8 mouse cellular contexts compared by ENCODE assay signal in the genomic region with DNA sequence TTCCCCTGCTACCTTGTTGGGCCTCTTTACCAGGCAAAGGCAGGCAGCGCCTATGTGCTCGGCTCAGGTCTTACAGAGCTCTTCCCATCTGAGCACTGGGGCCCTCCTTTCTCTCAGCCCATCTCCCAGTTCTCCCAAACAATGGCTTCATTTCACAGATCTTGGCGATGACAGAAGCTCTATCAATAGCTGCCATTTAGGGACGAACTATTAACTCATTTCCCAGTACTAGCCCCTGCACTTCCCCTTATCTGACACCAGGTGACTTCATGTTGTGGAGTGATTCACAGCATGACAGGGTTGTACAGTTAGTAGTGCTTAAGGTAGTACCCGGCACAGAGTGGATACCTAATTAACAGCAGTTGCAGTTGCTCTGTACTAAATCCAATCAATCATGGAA. TPM values are rescaled to one million over a fixed set of nuclear protein-coding genes. Genes with fewer than 3 reads are reported as not detected.
DNase-seq lines count a peak whose midpoint lies in the region; ATAC-seq and TF ChIP-seq lines count a peak whose summit lies in the region.

TSS of gene Tmem88b (minus strand) at position 56 of the 400 bp plus-strand sequence.

- peaks cover 6% of the 10 kb centered on the region for H3K4me1 ChIP-seq in heart, adult 2 months (ENCODE audit: control insufficient read depth, insufficient read depth, low read length)
- H3K4me1 ChIP-seq in CH12.LX (ENCODE audit: control insufficient read depth in 1 of 2, insufficient read depth in 2 of 2) = peaks cover 2 to 18% of the 10 kb centered on the region in 2 experiments; a peak in 3 of 4 replicates
- peaks cover 15% of the 10 kb centered on the region for H3K4me1 ChIP-seq in forebrain, embryonic 13.5 days
- H3K4me1 ChIP-seq in liver, embryonic 11.5 days (replicated peaks; ENCODE audit: control insufficient read depth, insufficient read depth, low read length) = peaks cover 10% of the 10 kb centered on the region; the same call in 1 of the 2 replicates

- TF ChIP-seq EP300 in heart, adult 2 months (IDR thresholded peaks at IDR 0.05; ENCODE audit: insufficient read depth, low read depth, low read length) = no peak
- no peak for TF ChIP-seq EP300 in CH12.LX (IDR thresholded peaks at IDR 0.05; ENCODE audit: low read length)

- in situ Hi-C loops in CH12.LX (cut with MboI; ENCODE audit: low pct_ligation_motif_present, low pct_unique_long_range_greater_than_20kb, low sequenced_read_pairs) = no loop called here

- intact Hi-C loops in heart, adult 2 months (cut with DNase I) = loop anchor here (2.0 kb wide), 1 partner anchor 17 kb away; the partner anchor contains the start of gene Mrpl20
- intact Hi-C loops in heart, postnatal 14 days (cut with DNase I) = no loop called here

- H3K36me3 ChIP-seq in heart, adult 2 months (ENCODE audit: control insufficient read depth, insufficient read depth, low read length) = no peaks in the 10 kb centered on the region
- H3K36me3 ChIP-seq in CH12.LX (replicated peaks in 1 of 2; ENCODE audit: control insufficient read depth in 1 of 2, insufficient read depth in 1 of 2, low read length in 1 of 2) = no peaks in the 10 kb centered on the region
- H3K36me3 ChIP-seq in forebrain, embryonic 13.5 days (ENCODE audit: poor library complexity, severe bottlenecking) = no peaks in the 10 kb centered on the region
- no peaks in the 10 kb centered on the region for H3K36me3 ChIP-seq in liver, embryonic 11.5 days (ENCODE audit: control insufficient read depth, insufficient read depth, low read length)

- H3K27ac ChIP-seq in heart, adult 2 months = no peak within 1 kb of the TSS; the same call in 1 of the 2 replicates
- H3K27ac ChIP-seq in CH12.LX (ENCODE audit: insufficient read depth, low read depth) = no peak within 1 kb of the TSS
- H3K27ac ChIP-seq in forebrain, embryonic 13.5 days = no peak within 1 kb of the TSS
- H3K27ac ChIP-seq in liver, embryonic 11.5 days (ENCODE audit: low read depth, low read length) = no peak within 1 kb of the TSS

- no peak for TF ChIP-seq RAD21 in CH12.LX (IDR thresholded peaks at IDR 0.05; ENCODE audit: low read depth, low read length)

- H3K4me3 ChIP-seq in heart, adult 2 months = peak within 1 kb of the TSS; percentile 60
- no peak within 1 kb of the TSS for H3K4me3 ChIP-seq in CH12.LX (replicated peaks in 1 of 3; ENCODE audit: low read depth in 2 of 3, low read length in 2 of 3, poor library complexity in 1 of 3)
- peak within 1 kb of the TSS; percentile 65 for H3K4me3 ChIP-seq in forebrain, embryonic 13.5 days
- H3K4me3 ChIP-seq in liver, embryonic 11.5 days (ENCODE audit: low read depth, low read length) = peak within 1 kb of the TSS; percentile 65

- H3K9ac ChIP-seq in heart, adult 2 months (ENCODE audit: low read depth, low read length) = no peak within 1 kb of the TSS; the same call in 1 of the 2 replicates
- H3K9ac ChIP-seq in CH12.LX (ENCODE audit: insufficient read depth, low read depth) = no peak within 1 kb of the TSS
- H3K9ac ChIP-seq in forebrain, embryonic 13.5 days = peak within 1 kb of the TSS; percentile 84; the same call in 1 of the 2 replicates
- H3K9ac ChIP-seq in liver, embryonic 11.5 days (ENCODE audit: low read depth, low read length) = peak within 1 kb of the TSS; percentile 80

- DNase-seq in heart, adult 2 months = no peak
- no peak for DNase-seq in heart, postnatal 14 days
- no peak for DNase-seq in CH12.LX (ENCODE audit: extremely low read depth)
- DNase-seq in liver, embryonic 11.5 days (ENCODE audit: low spot score) = no peak
- no peak for DNase-seq in retina, postnatal 1 day
- no peak for DNase-seq in spleen, postnatal 14 days (ENCODE audit: low spot score in 2 of 2)
- DNase-seq in right cerebral cortex, postnatal 36 days (ENCODE audit: low spot score in 2 of 2) = no peak

- peak; percentile 28 for TF ChIP-seq CTCF in heart, adult 2 months (IDR thresholded peaks at IDR 0.05)
- peak in 1 of 2 experiments; percentile 26; a peak in 3 of 4 replicates for TF ChIP-seq CTCF in CH12.LX (conservative IDR thresholded peaks at IDR 0.05 in 1 of 2, IDR thresholded peaks at IDR 0.05 in 1 of 2; ENCODE audit: low read depth in 2 of 2, low read length in 2 of 2)

- no peaks in the 10 kb centered on the region for H3K9me3 ChIP-seq in CH12.LX (replicated peaks; ENCODE audit: low read length)
- no peaks in the 10 kb centered on the region for H3K9me3 ChIP-seq in forebrain, embryonic 13.5 days (replicated peaks)
- H3K9me3 ChIP-seq in liver, embryonic 11.5 days (ENCODE audit: control insufficient read depth, low read length) = no peaks in the 10 kb centered on the region

- H3K79me2 ChIP-seq in heart, adult 2 months (replicated peaks; ENCODE audit: control insufficient read depth, insufficient read depth, low read length) = no peaks in the 10 kb centered on the region
- no peaks in the 10 kb centered on the region for H3K79me2 ChIP-seq in CH12.LX (replicated peaks; ENCODE audit: control insufficient read depth, extremely low read depth, insufficient read depth, poor library complexity, severe bottlenecking)

- WGBS in heart, adult 2 months = 47% methylated on average over 5 of the region's 5 CpGs
- WGBS in forebrain, embryonic 13.5 days = 64% methylated on average over 5 of the region's 5 CpGs
- 68% methylated on average over 5 of the region's 5 CpGs for WGBS in liver, embryonic 11.5 days

- H3K4me2 ChIP-seq in CH12.LX (ENCODE audit: insufficient read depth, low read depth, poor library complexity, severe bottlenecking) = peak within 1 kb of the TSS; percentile 89; the same call in 1 of the 2 replicates
- H3K4me2 ChIP-seq in forebrain, embryonic 13.5 days = peak within 1 kb of the TSS; percentile 80
- peak within 1 kb of the TSS; percentile 90 for H3K4me2 ChIP-seq in liver, embryonic 11.5 days

- no peak for ATAC-seq in forebrain, embryonic 13.5 days
- ATAC-seq in liver, embryonic 11.5 days (replicated peaks; ENCODE audit: low FRiP score) = no peak

- no peaks in the 10 kb centered on the region for H3K27me3 ChIP-seq in heart, adult 2 months (ENCODE audit: control insufficient read depth, insufficient read depth, low read length)
- H3K27me3 ChIP-seq in CH12.LX (replicated peaks) = peaks cover 27% of the 10 kb centered on the region
- H3K27me3 ChIP-seq in forebrain, embryonic 13.5 days = no peaks in the 10 kb centered on the region
- H3K27me3 ChIP-seq in liver, embryonic 11.5 days (replicated peaks; ENCODE audit: control insufficient read depth, insufficient read depth, low read length) = no peaks in the 10 kb centered on the region; the same call in 1 of the 2 replicates

- dilution Hi-C loops in CH12.LX (cut with MboI; ENCODE audit: extremely low pct_ligation_motif_present, extremely low pct_unique_long_range_greater_than_20kb, low sequenced_read_pairs) = no loop called here

- no peak for TF ChIP-seq POLR2A in heart, adult 2 months (IDR thresholded peaks at IDR 0.05; ENCODE audit: insufficient read depth, low read depth, low read length)
- no peak for TF ChIP-seq POLR2A in CH12.LX (IDR thresholded peaks at IDR 0.05; ENCODE audit: low read depth, low read length)

TF ChIP-seq in CH12.LX, 34 proteins besides CTCF, POLR2A, EP300 and RAD21:
- TF ChIP-seq ETS1 (conservative IDR thresholded peaks at IDR 0.05; ENCODE audit: low read depth, low read length) (no peak), MYC (IDR thresholded peaks at IDR 0.05; ENCODE audit: low read depth, low read length) (no peak), USF2 (conservative IDR thresholded peaks at IDR 0.05; ENCODE audit: low read depth, low read length) (no peak), RCOR1 (conservative IDR thresholded peaks at IDR 0.05; ENCODE audit: low read depth, low read length) (no peak)

RNA-seq across cellular contexts. Expression of gene Tmem88b, which starts in this region (rescaled TPM):
- total RNA-seq in heart, adult 2 months (2021) = 1 to 10 TPM in 1 of 2 experiments, under 1 TPM in 1; 0.84 to 1.1 TPM
- 0.96 and 2.0 TPM in 2 replicates for polyA plus RNA-seq in heart, adult 2 months (2012; rRNA removed)
- total RNA-seq in heart, postnatal 14 days (2021) = 1 to 10 TPM; 1.2 TPM
- 0.04 TPM in 2 replicates for total RNA-seq in CH12.LX (2012; rRNA removed)
- not detected in 2 replicates for total RNA-seq in CH12.LX (2014; rRNA removed)
- not detected in 2 replicates for polyA plus RNA-seq in CH12.LX (2012; ENCODE audit: insufficient read length, low read depth)
- 0.20 and 0.45 TPM in 2 replicates for polyA plus RNA-seq in forebrain, embryonic 13.5 days (2015; fragmentation: Nextera tagmentation; extraction: Ambion mirVana)
- polyA plus RNA-seq in liver, embryonic 11.5 days (2014; fragmentation: Nextera tagmentation; extraction: Ambion mirVana) = 0.25 and 0.39 TPM in 2 replicates

Comparison
In these comparisons a context has a peak if more than half of its experiments do, and no peak if none do; other contexts are left out.
1. H3K4me3 ChIP-seq: peak in heart, adult 2 months (single experiment), forebrain, embryonic 13.5 days (single experiment) and liver, embryonic 11.5 days (single experiment); none in CH12.LX (0 of 3).
2. H3K9ac ChIP-seq: peak in forebrain, embryonic 13.5 days (single experiment) and liver, embryonic 11.5 days (single experiment); none in heart, adult 2 months (single experiment) and CH12.LX (single experiment).
3. Peak in every context shown above with its lines, with median percentiles within 50 percentile points of each other: H3K4me2 ChIP-seq.